Mouse (Mus musculus): ENCODE results near the gene Mrps27. TPM values are rescaled to one million over a fixed set of nuclear protein-coding genes. Genes with fewer than 3 reads are reported as not detected.

The Mrps27 gene
- polyA plus RNA-seq, 1 experiment: 9.5 TPM

GRCm38 (mm10) chr13:99442434-99443249 is 98.1 kb downstream of the Mrps27 start:
- no peak overlapping the region for H3K4me3 ChIP-seq (replicated peaks; ENCODE audit: extremely low read depth, low read depth, low read length)
- DNase-seq: no peak
- no peaks in the 10 kb centered on the region; the same call in 1 of the 2 replicates for H3K4me1 ChIP-seq (ENCODE audit: control insufficient read depth, insufficient read depth, low read length)
- 89% methylated on average over 12 of the region's 12 CpGs for WGBS
- TF ChIP-seq POLR2A (IDR thresholded peaks at IDR 0.05; ENCODE audit: borderline replicate concordance, extremely low read depth, low read depth, low read length) (no peak), CTCF (IDR thresholded peaks at IDR 0.05; ENCODE audit: insufficient read depth, low read length) (no peak)

- no peaks in the 10 kb centered on the region; the same call in 1 of the 2 replicates for H3K4me1 ChIP-seq (ENCODE audit: control insufficient read depth, insufficient read depth, low read length)
- no peak for DNase-seq
- no peak for TF ChIP-seq CTCF (IDR thresholded peaks at IDR 0.05; ENCODE audit: insufficient read depth, low read length)
- TF ChIP-seq POLR2A (IDR thresholded peaks at IDR 0.05; ENCODE audit: borderline replicate concordance, extremely low read depth, low read depth, low read length): no peak
- WGBS: 89% methylated on average over 7 of the region's 7 CpGs
- H3K4me3 ChIP-seq (replicated peaks; ENCODE audit: extremely low read depth, low read depth, low read length): no peak overlapping the region
These were observed 99.0 kb downstream of the Mrps27 start for GRCm38 (mm10) chr13:99443484-99444175.

GRCm38 (mm10) chr13:99444431-99444871 is 99.9 kb downstream of the Mrps27 start:
- WGBS: 30% methylated on average over 10 of the region's 10 CpGs
- no peak for DNase-seq
- H3K4me1 ChIP-seq (ENCODE audit: control insufficient read depth, insufficient read depth, low read length): no peaks in the 10 kb centered on the region; the same call in 1 of the 2 replicates
- no peak overlapping the region for H3K4me3 ChIP-seq (replicated peaks; ENCODE audit: extremely low read depth, low read depth, low read length)
- no peak for TF ChIP-seq CTCF (IDR thresholded peaks at IDR 0.05; ENCODE audit: insufficient read depth, low read length)
- no peak for TF ChIP-seq POLR2A (IDR thresholded peaks at IDR 0.05; ENCODE audit: borderline replicate concordance, extremely low read depth, low read depth, low read length)

DNA sequence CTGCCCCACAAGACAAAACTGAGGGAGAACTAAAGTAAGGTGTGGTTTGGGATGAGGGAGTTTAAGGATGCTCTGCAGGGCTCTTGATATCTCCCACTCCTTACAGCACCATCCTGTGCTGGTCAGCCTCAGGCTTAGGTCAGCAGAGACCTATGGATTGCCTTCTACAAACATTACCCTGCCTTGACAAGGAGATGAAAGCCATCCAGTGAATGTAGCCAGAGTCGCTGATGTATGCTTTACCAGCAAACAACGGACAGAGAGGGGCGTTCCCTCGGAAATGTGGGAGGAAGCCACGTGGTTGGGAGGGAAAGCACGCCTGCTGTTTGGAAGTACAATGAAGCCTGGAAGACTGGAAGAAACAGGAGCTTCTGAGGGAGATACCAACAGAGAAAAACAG is 100.3 kb downstream of the Mrps27 start:
- no peaks in the 10 kb centered on the region; the same call in 1 of the 2 replicates for H3K4me1 ChIP-seq (ENCODE audit: control insufficient read depth, insufficient read depth, low read length)
- no peak overlapping the region for H3K4me3 ChIP-seq (replicated peaks; ENCODE audit: extremely low read depth, low read depth, low read length)
- no peak for DNase-seq
- 6% methylated on average over 6 of the region's 6 CpGs for WGBS
- TF ChIP-seq CTCF (IDR thresholded peaks at IDR 0.05; ENCODE audit: insufficient read depth, low read length) (no peak), POLR2A (IDR thresholded peaks at IDR 0.05; ENCODE audit: borderline replicate concordance, extremely low read depth, low read depth, low read length) (no peak)

GRCm38 (mm10) chr13:99447002-99447401 is 102.4 kb downstream of the Mrps27 start:
- WGBS: 62% methylated on average over 7 of the region's 7 CpGs
- TF ChIP-seq POLR2A (IDR thresholded peaks at IDR 0.05; ENCODE audit: borderline replicate concordance, extremely low read depth, low read depth, low read length): no peak
- TF ChIP-seq CTCF (IDR thresholded peaks at IDR 0.05; ENCODE audit: insufficient read depth, low read length): no peak
- no peak for DNase-seq
- Histone ChIP-seq H3K4me3 (replicated peaks; ENCODE audit: extremely low read depth, low read depth, low read length) (no peak overlapping the region), H3K4me1 (ENCODE audit: control insufficient read depth, insufficient read depth, low read length) (no peaks in the 10 kb centered on the region; the same call in 1 of the 2 replicates)

- DNase-seq: no peak
These were observed 103.0 kb downstream of the Mrps27 start for GRCm38 (mm10) chr13:99447403-99448199.

DNA sequence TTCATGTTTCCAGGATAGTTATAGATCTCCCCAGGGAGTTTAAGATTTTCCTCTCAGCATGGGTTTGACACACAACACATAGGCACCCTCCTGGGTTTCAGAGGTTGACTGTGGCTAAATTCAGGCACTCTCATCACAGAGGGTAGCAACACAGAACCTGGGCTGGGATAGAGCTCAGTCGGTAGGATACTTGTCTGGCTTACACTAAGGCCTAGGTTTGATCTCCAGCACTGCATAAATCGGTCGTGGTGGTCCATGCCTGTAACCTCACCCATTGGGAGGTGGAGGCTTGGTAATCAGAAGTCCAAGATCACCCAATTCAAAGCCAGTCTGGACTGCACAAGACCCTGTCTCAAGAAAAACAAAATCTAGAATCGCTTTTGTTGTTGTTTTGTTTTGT is 103.7 kb downstream of the Mrps27 start:
- Histone ChIP-seq H3K4me1 (ENCODE audit: control insufficient read depth, insufficient read depth, low read length) (no peaks in the 10 kb centered on the region; the same call in 1 of the 2 replicates), H3K4me3 (replicated peaks; ENCODE audit: extremely low read depth, low read depth, low read length) (no peak overlapping the region)
- TF ChIP-seq CTCF (IDR thresholded peaks at IDR 0.05; ENCODE audit: insufficient read depth, low read length): no peak
- no peak for TF ChIP-seq POLR2A (IDR thresholded peaks at IDR 0.05; ENCODE audit: borderline replicate concordance, extremely low read depth, low read depth, low read length)
- WGBS: 77% methylated on average over 4 of the region's 4 CpGs
- no peak for DNase-seq

More at GRCm38 (mm10) chr13:99447403-99448199, 103.0 kb downstream of the Mrps27 start:
- WGBS: 47% methylated on average over 11 of the region's 11 CpGs
- no peak overlapping the region for H3K4me3 ChIP-seq (replicated peaks; ENCODE audit: extremely low read depth, low read depth, low read length)
- no peaks in the 10 kb centered on the region; the same call in 1 of the 2 replicates for H3K4me1 ChIP-seq (ENCODE audit: control insufficient read depth, insufficient read depth, low read length)
- TF ChIP-seq POLR2A (IDR thresholded peaks at IDR 0.05; ENCODE audit: borderline replicate concordance, extremely low read depth, low read depth, low read length): no peak
- no peak for TF ChIP-seq CTCF (IDR thresholded peaks at IDR 0.05; ENCODE audit: insufficient read depth, low read length)

DNA sequence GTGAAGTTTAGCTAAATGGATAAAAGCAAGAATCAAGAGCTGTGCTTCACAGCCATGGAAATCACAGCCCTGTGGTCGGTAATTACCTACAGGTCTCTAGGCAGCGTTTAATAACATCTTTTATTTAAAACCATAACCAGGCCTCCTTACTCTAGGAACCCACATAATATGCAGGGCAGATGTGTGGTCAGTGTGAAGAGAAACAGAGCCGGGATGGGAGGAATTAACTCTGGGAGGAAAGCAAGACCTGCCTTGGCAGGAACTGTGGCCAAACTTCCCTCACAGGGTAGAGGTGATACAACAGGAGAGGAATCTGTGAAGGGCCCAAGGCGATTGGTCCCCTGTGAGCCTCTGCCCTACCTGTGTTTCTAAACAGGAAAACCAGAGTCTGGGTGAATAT is 105.0 kb downstream of the Mrps27 start:
- H3K4me1 ChIP-seq (ENCODE audit: control insufficient read depth, insufficient read depth, low read length): no peaks in the 10 kb centered on the region; the same call in 1 of the 2 replicates
- TF ChIP-seq CTCF (IDR thresholded peaks at IDR 0.05; ENCODE audit: insufficient read depth, low read length) (no peak), POLR2A (IDR thresholded peaks at IDR 0.05; ENCODE audit: borderline replicate concordance, extremely low read depth, low read depth, low read length) (no peak)
- H3K4me3 ChIP-seq (replicated peaks; ENCODE audit: extremely low read depth, low read depth, low read length): no peak overlapping the region
- no peak for DNase-seq
- WGBS: 87% methylated on average over 4 of the region's 4 CpGs

- no peak for DNase-seq
- no peak overlapping the region for H3K4me3 ChIP-seq (replicated peaks; ENCODE audit: extremely low read depth, low read depth, low read length)
- H3K4me1 ChIP-seq (ENCODE audit: control insufficient read depth, insufficient read depth, low read length): no peaks in the 10 kb centered on the region; the same call in 1 of the 2 replicates
- WGBS: 54% methylated on average over 7 of the region's 7 CpGs
- TF ChIP-seq CTCF (IDR thresholded peaks at IDR 0.05; ENCODE audit: insufficient read depth, low read length) (no peak), POLR2A (IDR thresholded peaks at IDR 0.05; ENCODE audit: borderline replicate concordance, extremely low read depth, low read depth, low read length) (no peak)
These were observed 106.2 kb downstream of the Mrps27 start for GRCm38 (mm10) chr13:99450766-99451165.

All from lung, adult 2 months (tissue).